Mouse (Mus musculus) liver, embryonic 14.5 days (tissue): Measurements from ENCODE around the gene Eri3.

Source experiments
- CTCF ChIP-seq: IDR thresholded peaks from 2 replicates; pipeline ENCODE4 v1.5.1; 2016; ENCODE audit warnings: antibody characterized with exemption, low read depth, control low read depth
- EP300 ChIP-seq: IDR thresholded peaks from 2 replicates; pipeline ENCODE4 v1.6.1; 2016; ENCODE audit warnings: antibody characterized with exemption, low read depth

- TF ChIP-seq CTCF (no peak), EP300 (no peak)
These were observed 20.3 kb upstream of the Eri3 start for GRCm38 (mm10) chr4:117529843-117530242.
